Mouse (Mus musculus) liver, embryonic 14 days (tissue): ENCODE results near the gene Hsd17b12. TPM values are rescaled to one million over a fixed set of nuclear protein-coding genes. Genes with fewer than 3 reads are reported as not detected.

Source experiments
- polyA plus RNA-seq: library from polyadenylated mRNA; depleted of rRNA; stranded (reverse); fragments of >200 nt; gene quantifications from 2 replicates; pipeline ENCODE4 v1.2.3, GENCODE M21; 2012; rRNA removed

The Hsd17b12 gene
- polyA plus RNA-seq = 33.9 and 36.5 TPM in 2 replicates

DNA sequence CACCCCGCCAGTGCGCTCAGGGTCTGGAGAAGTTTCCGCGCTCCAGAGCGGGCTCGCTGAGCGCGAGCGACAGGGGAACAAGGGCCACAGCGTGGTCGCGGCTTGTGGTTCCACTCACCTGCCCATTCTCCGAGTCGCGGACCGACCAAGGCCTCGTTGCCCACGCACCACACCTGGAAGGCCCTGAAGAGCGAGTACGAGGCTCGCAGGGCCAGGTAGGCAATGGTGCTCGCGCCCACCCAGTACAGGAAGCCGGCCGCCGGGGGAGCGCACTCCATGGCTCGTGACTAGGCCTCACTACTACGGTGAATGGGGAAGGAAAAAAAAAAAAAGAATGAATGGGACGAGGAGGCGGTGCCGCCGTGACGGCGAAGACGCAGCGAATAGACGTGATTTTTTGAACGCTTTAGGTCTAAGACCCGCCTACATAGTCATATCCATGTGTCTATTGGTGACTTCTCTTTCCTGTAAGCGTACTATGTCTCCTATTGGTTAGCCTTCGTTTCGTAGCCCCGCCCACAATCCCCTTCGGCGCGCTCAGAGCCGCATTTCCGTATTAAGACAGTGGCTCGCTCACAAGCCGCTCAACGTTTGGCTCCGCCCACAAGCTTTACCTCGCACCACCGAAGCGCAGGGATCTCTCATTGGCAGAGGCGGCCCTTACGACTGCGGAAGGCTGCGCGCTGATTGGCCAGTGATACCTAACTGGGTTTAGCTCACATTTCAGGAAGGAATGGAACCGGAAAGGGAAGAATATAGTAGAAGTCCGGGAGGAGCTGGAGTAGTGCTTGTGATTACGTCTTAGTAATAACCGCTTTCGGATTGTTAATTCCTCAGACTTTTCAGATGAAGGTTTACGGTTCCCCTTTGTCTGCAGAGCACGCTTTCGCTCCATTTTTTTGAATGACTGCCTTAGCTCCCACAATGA is at the start of gene Hsd17b12:
Hsd17b12 (minus strand) TSS at position 373 of the 928 bp plus-strand sequence.

DNA sequence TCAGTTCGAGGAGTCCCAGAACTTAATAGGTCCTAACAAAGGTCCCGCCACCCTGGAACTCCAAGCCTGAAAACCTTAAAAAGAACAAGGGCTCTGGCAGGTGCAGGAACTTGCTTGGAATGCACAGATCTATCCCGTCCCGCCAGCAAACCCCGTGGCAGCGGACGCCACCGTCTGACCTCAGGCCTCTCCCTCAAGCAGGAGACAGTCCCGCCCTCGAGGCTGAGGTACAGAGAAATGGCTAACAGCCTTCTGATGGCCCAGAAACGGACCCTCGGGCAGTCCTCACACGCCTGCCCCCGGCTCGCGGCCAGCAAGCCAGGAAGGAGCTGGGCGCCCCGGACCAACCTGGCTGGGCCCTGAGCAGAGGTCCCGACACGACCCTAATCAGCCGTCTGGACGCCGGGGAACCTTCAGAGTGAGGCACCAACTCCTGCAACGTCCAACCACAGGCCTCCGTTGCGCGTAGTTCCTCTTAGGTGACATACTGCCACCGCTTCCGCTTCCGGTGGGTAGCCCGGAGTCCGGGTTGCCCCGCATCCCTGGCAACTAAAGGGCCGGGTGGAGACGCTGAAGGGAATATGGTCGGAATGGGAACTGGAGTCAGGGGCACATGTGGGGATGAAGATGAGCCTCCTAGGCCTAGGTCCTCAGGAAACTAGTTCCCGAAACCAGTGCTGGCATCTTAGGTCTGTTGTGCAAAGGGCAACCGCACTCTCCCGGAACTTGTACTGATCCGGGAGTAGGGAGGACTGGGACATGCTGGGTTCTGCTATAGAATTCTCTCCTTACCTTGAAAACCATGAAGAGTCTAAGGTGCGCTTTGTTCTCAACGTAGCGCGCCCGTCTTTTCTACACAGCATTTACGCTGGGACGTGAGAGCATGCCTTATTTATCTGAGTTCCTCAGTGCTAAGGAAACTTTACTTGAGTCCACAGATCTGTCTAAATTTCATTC is 147.2 kb downstream of the Hsd17b12 start, which contains the start of gene Alkbh3:
Alkbh3 (minus strand) TSS at position 473 of the 957 bp plus-strand sequence.

DNA sequence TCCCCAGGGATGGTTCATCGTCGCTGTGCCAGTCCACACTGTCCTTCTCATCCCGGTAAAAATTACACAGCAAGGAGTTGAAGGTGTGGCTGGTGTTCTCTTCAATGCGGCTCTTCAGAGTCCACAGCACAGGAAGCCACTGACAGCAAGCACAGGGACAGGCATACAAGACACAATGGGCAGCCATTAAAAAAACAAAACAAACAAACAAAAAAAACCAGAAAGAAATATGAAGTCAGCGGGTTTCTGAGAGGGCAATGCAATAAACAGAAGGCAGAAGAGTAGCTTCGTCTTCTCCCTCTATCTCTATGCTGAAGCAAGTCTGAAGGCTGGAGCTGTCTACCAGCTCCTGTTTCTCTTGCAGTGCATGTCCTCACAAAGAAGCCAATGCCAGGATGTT is 161.5 kb downstream of the Hsd17b12 start, which contains the start of gene Gm27027:
Gm27027 (minus strand) TSS at position 101 of the 400 bp plus-strand sequence.

Other genes with a start within 250 kb of the Hsd17b12 start
- 3.0 and 3.6 TPM in 2 replicates for gene Gm13889, start 200.8 kb downstream of the Hsd17b12 start, polyA plus RNA-seq
- not detected in 2 replicates for gene Gm27027, start 161.6 kb downstream of the Hsd17b12 start, polyA plus RNA-seq
- 21.7 and 22.5 TPM in 2 replicates for gene Alkbh3, start 147.2 kb downstream of the Hsd17b12 start, polyA plus RNA-seq
- 4.1 and 4.2 TPM in 2 replicates for gene Ttc17, start 248.7 kb upstream of the Hsd17b12 start, polyA plus RNA-seq